Mouse (Mus musculus) CH12.LX (cell line): ENCODE measurements around the gene Fibcd1. TPM values are rescaled to one million over a fixed set of nuclear protein-coding genes. Genes with fewer than 3 reads are reported as not detected.

Experiments
- DNase-seq: peaks from one replicate; pipeline ENCODE4 v3.0.0-alpha.2; 2013; ENCODE audit errors: extremely low read depth
- H3K27ac ChIP-seq: 2 replicates; pipeline ENCODE4 v1.5.1; 2012; ENCODE audit warnings: low read depth, mild to moderate bottlenecking, control low read depth, moderate library complexity; ENCODE audit not compliant: insufficient read depth
- H3K27me3 ChIP-seq: replicated peaks from 2 replicates; pipeline ENCODE3; 2012; ENCODE audit warnings: inconsistent platforms
- H3K36me3 ChIP-seq, 2 experiments: replicated peaks in 1 of 2; 2 replicates each; pipeline versions ENCODE3 to v1.6.1; 2012; ENCODE audit warnings: inconsistent platforms in 1 of 2, low read length in 1 of 2, mild to moderate bottlenecking in 1 of 2, mixed read lengths in 1 of 2, moderate library complexity in 1 of 2; ENCODE audit not compliant: control insufficient read depth in 1 of 2, insufficient read depth in 1 of 2
- H3K4me1 ChIP-seq, 2 experiments: 2 replicates each; pipeline ENCODE4 v1.6.1; 2012; ENCODE audit warnings: inconsistent platforms in 1 of 2, moderate library complexity in 1 of 2; ENCODE audit not compliant: insufficient read depth in 2 of 2, control insufficient read depth in 1 of 2
- H3K4me2 ChIP-seq: 2 replicates; pipeline ENCODE4 v1.6.1; 2012; ENCODE audit warnings: low read depth, mild to moderate bottlenecking, control low read depth; ENCODE audit not compliant: poor library complexity, insufficient read depth, severe bottlenecking
- H3K4me3 ChIP-seq, 3 experiments: fragments of 150-350 bp in 1 of 3; sonication (generic) in 1 of 3; replicated peaks in 1 of 3; 2 replicates each; pipeline versions ENCODE3 to v1.5.1; 2011 to 2012; ENCODE audit warnings: low read depth in 2 of 3, low read length in 2 of 3, mild to moderate bottlenecking in 2 of 3, moderate library complexity in 2 of 3, control low read depth in 1 of 3, improper control_type of control experiment in 1 of 3, inconsistent platforms in 1 of 3, mixed read lengths in 1 of 3; ENCODE audit not compliant: poor library complexity in 1 of 3
- H3K79me2 ChIP-seq: replicated peaks from 2 replicates; pipeline ENCODE4 v1.6.1; 2012; ENCODE audit warnings: mild to moderate bottlenecking, moderate library complexity; ENCODE audit not compliant: control insufficient read depth, poor library complexity, insufficient read depth, severe bottlenecking; ENCODE audit errors: extremely low read depth
- H3K9ac ChIP-seq: 2 replicates; pipeline ENCODE4 v1.6.1; 2012; ENCODE audit warnings: low read depth, mild to moderate bottlenecking, control low read depth, moderate library complexity; ENCODE audit not compliant: insufficient read depth
- H3K9me3 ChIP-seq: replicated peaks from 2 replicates; pipeline ENCODE3; 2012; ENCODE audit warnings: low read length, inconsistent platforms, mixed read lengths
- CHD2 ChIP-seq: IDR thresholded peaks from 2 replicates; pipeline ENCODE4 v1.6.1; 2011; ENCODE audit warnings: low read length, improper control_type of control experiment
- E2F4 ChIP-seq: IDR thresholded peaks from 2 replicates; pipeline ENCODE4 v1.6.1; 2011; ENCODE audit warnings: low read depth, low read length, improper control_type of control experiment; ENCODE audit not compliant: insufficient replicate concordance
- ETS1 ChIP-seq: conservative IDR thresholded peaks from 2 replicates; pipeline ENCODE4 v1.6.1; 2012; ENCODE audit warnings: low read depth, mild to moderate bottlenecking, inconsistent platforms, low read length, improper control_type of control experiment, moderate library complexity
- GABPA ChIP-seq: IDR thresholded peaks from 2 replicates; pipeline ENCODE4 v1.6.1; 2012; ENCODE audit warnings: low read depth, low read length, improper control_type of control experiment, inconsistent platforms; ENCODE audit not compliant: insufficient replicate concordance
- HCFC1 ChIP-seq: IDR thresholded peaks from 2 replicates; pipeline ENCODE4 v1.6.1; 2012; ENCODE audit warnings: low read depth, mild to moderate bottlenecking, inconsistent platforms, low read length, improper control_type of control experiment
- JUN ChIP-seq: IDR thresholded peaks from 2 replicates; pipeline ENCODE4 v1.6.1; 2011; ENCODE audit warnings: low read depth, mild to moderate bottlenecking, low read length, improper control_type of control experiment, moderate library complexity; ENCODE audit not compliant: insufficient read depth
- JUND ChIP-seq: conservative IDR thresholded peaks from 2 replicates; pipeline ENCODE4 v1.6.1; 2011; ENCODE audit warnings: low read depth, low read length, improper control_type of control experiment
- MAFK ChIP-seq: IDR thresholded peaks from 2 replicates; pipeline ENCODE4 v1.6.1; 2011; ENCODE audit warnings: low read length, improper control_type of control experiment; ENCODE audit not compliant: insufficient replicate concordance
- MAX ChIP-seq: IDR thresholded peaks from 2 replicates; pipeline ENCODE4 v1.6.1; 2011; ENCODE audit warnings: low read length, improper control_type of control experiment
- MAZ ChIP-seq: IDR thresholded peaks from 2 replicates; pipeline ENCODE4 v1.6.1; 2012; ENCODE audit warnings: low read depth, mild to moderate bottlenecking, inconsistent platforms, low read length, improper control_type of control experiment, moderate library complexity
- MEF2A ChIP-seq: IDR thresholded peaks from 2 replicates; pipeline ENCODE4 v1.6.1; 2014; ENCODE audit warnings: low read depth, mild to moderate bottlenecking, inconsistent platforms, low read length, improper control_type of control experiment, borderline replicate concordance
- NRF1 ChIP-seq: IDR thresholded peaks from 2 replicates; pipeline ENCODE4 v1.6.1; 2014; ENCODE audit warnings: low read depth, mild to moderate bottlenecking, inconsistent platforms, low read length, improper control_type of control experiment, moderate library complexity
- POLR2A ChIP-seq: IDR thresholded peaks from 2 replicates; pipeline ENCODE4 v1.6.1; 2011; ENCODE audit warnings: low read depth, mild to moderate bottlenecking, improper control_type of control experiment, low read length
- SIN3A ChIP-seq: IDR thresholded peaks from 2 replicates; pipeline ENCODE4 v1.6.1; 2012; ENCODE audit warnings: low read length, improper control_type of control experiment, inconsistent platforms
- SMC3 ChIP-seq: IDR thresholded peaks from 2 replicates; pipeline ENCODE4 v1.6.1; 2011; ENCODE audit warnings: low read depth, low read length, improper control_type of control experiment
- TBP ChIP-seq: conservative IDR thresholded peaks from 2 replicates; pipeline ENCODE4 v1.6.1; 2011; ENCODE audit warnings: low read depth, low read length, improper control_type of control experiment
- TCF12 ChIP-seq: IDR thresholded peaks from 2 replicates; pipeline ENCODE4 v1.6.1; 2014; ENCODE audit warnings: low read depth, mild to moderate bottlenecking, inconsistent platforms, low read length, improper control_type of control experiment
- UBTF ChIP-seq: IDR thresholded peaks from 2 replicates; pipeline ENCODE4 v1.6.1; 2012; ENCODE audit warnings: low read depth, mild to moderate bottlenecking, inconsistent platforms, low read length, improper control_type of control experiment, moderate library complexity
- USF1 ChIP-seq: IDR thresholded peaks from 2 replicates; pipeline ENCODE4 v1.6.1; 2014; ENCODE audit warnings: low read depth, mild to moderate bottlenecking, inconsistent platforms, low read length, improper control_type of control experiment
- USF2 ChIP-seq: conservative IDR thresholded peaks from 2 replicates; pipeline ENCODE4 v1.6.1; 2011; ENCODE audit warnings: low read depth, low read length, improper control_type of control experiment
- ZKSCAN1 ChIP-seq: IDR thresholded peaks from 2 replicates; pipeline ENCODE4 v1.6.1; 2012; ENCODE audit warnings: low read depth, inconsistent platforms, low read length, improper control_type of control experiment, borderline replicate concordance
- dilution Hi-C: fragments of 300-500 bp; cut with MboI; formaldehyde crosslinking; loops from 2 replicates; pipeline ENCODE4 v1.14.3; 2020; ENCODE audit warnings: low sequenced_read_pairs; ENCODE audit not compliant: extremely low pct_unique_long_range_greater_than_20kb, extremely low pct_ligation_motif_present
- in situ Hi-C: fragments of 300-500 bp; cut with MboI; formaldehyde crosslinking; loops from 3 replicates; pipeline ENCODE4 v1.14.3; 2019; ENCODE audit warnings: low sequenced_read_pairs, low pct_ligation_motif_present, low pct_unique_long_range_greater_than_20kb, mixed read lengths
- polyA plus RNA-seq: library from polyadenylated mRNA; unstranded; fragments of >175 nt; gene quantifications from 2 replicates; pipeline ENCODE4 v1.2.1, GENCODE M21; 2012; ENCODE audit warnings: low read depth; ENCODE audit not compliant: insufficient read length
- total RNA-seq, 2 experiments: library from RNA; depleted of rRNA; stranded (reverse); fragments of 300-350 nt in 1 of 2; fragments of >200 nt in 1 of 2; gene quantifications; 2 replicates each; pipeline ENCODE4 v1.2.3; 2012 to 2014

Fibcd1 gene
- total and polyA plus RNA-seq, 3 experiments = 0.04 to 0.15 (median 0.09) TPM

DNA sequence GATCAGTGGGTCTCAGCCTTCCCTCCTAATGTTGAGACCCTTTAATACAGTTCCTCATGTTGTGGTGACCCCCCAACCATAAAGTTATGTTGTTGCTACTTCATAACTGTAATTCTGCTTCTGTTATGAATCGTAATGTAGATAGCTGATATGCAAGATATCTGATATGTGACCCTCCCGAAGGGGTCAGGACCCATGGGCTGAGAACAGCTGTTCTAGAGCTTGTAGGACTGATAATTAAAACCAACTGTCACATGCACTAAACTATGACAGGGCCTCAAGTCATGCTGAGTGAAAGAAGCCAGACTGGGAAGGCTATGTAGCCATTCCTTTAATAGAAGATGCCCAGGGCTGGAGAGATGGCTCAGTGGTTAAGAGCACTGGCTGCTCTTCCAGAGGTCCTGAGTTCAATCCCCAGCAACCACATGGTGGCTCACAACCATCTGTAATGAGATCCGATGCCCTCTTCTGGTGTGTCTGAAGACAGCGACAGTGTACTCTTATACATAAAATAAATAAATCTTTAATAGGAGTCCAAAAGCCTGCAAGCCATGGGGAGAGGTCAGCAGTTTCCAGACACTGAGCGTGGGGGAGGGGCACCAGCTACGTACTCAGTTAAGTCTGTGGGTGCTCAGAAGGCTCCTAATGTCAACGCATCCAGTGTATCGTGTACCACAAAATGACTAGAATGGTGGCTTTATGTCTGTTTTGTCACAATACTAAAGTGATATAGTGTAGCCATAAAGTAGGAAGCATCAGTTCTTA is 22.1 kb upstream of the Fibcd1 start:
- H3K27me3 ChIP-seq = peaks cover 68% of the 10 kb centered on the region
- TF ChIP-seq POLR2A = no peak
- TF ChIP-seq UBTF = no peak
- TF ChIP-seq MAZ = no peak
- no peak for TF ChIP-seq JUND
- TF ChIP-seq TBP = no peak
- TF ChIP-seq SMC3 = no peak
- TF ChIP-seq JUN = no peak
- no peak for TF ChIP-seq MAFK
- TF ChIP-seq SIN3A = no peak
- TF ChIP-seq ETS1 = no peak
- TF ChIP-seq E2F4 = no peak
- TF ChIP-seq TCF12 = no peak
- TF ChIP-seq HCFC1 = no peak
- H3K4me2 ChIP-seq = no peak overlapping the region
- no peak overlapping the region for H3K9ac ChIP-seq
- peaks cover 10% of the 10 kb centered on the region for H3K9me3 ChIP-seq
- no peak for DNase-seq
- no peaks in the 10 kb centered on the region for H3K79me2 ChIP-seq
- no peak overlapping the region for H3K27ac ChIP-seq
- dilution Hi-C loops (no loop called here), in situ Hi-C loops (no loop called here)
- H3K36me3 ChIP-seq = no peaks in the 10 kb centered on the region
- no peaks in the 10 kb centered on the region for H3K4me1 ChIP-seq
- no peak overlapping the region for H3K4me3 ChIP-seq

DNA sequence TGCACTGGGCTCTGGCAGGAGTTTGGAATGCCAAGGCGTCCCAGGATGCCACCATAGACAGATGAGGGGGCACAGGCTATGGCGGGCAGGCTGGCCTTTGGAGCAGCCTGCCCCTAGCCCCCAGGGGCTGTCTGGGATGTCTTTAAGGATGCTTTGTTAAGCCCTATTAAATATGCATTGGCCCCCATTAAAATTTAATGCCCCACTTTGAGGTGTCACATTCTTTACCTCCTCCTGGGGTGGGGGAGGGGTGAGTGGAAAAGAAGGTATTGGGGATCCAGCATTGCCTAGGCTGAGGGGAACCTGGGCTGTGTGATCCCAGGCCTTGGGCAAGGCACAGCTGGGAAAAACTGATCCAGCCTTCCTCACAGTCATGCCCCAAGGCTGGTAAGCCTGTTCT is 20.0 kb upstream of the Fibcd1 start:
- Histone ChIP-seq H3K9me3 (peaks cover 3% of the 10 kb centered on the region), H3K79me2 (no peaks in the 10 kb centered on the region), H3K9ac (no peak overlapping the region), H3K27me3 (peaks cover 78% of the 10 kb centered on the region), H3K27ac (no peak overlapping the region), H3K36me3 (no peaks in the 10 kb centered on the region), H3K4me2 (no peak overlapping the region), H3K4me1 (no peaks in the 10 kb centered on the region), H3K4me3 (no peak overlapping the region)
- dilution Hi-C loops = no loop called here
- DNase-seq = no peak
- in situ Hi-C loops = no loop called here
- TF ChIP-seq ZKSCAN1 (no peak), MAX (no peak), E2F4 (no peak), MAFK (no peak), GABPA (no peak), SMC3 (no peak), USF2 (no peak), NRF1 (no peak), MAZ (no peak), TBP (no peak), TCF12 (no peak), CHD2 (no peak), USF1 (no peak), MEF2A (no peak)
